Comparison of ENCODE assay signal across 8 mouse cellular contexts in genomic region chr2:181148318-181148955, GRCm38 (mm10). TPM values are rescaled to one million over a fixed set of nuclear protein-coding genes. Genes with fewer than 3 reads are reported as not detected.
DNase-seq lines count a peak whose midpoint lies in the region; ATAC-seq lines count a peak whose summit lies in the region.

No protein-coding gene starts in this region.

- 14% methylated on average over 31 of the region's 31 CpGs for WGBS in lung, embryonic 16.5 days
- 21% methylated on average over 31 of the region's 31 CpGs for WGBS in forebrain, embryonic 10.5 days
- 12% methylated on average over 31 of the region's 31 CpGs for WGBS in intestine, embryonic 16.5 days
- 14% methylated on average over 31 of the region's 31 CpGs for WGBS in neural tube, embryonic 15.5 days

- no peak overlapping the region for H3K9ac ChIP-seq in lung, embryonic 16.5 days (ENCODE audit: low read length)
- no peak overlapping the region for H3K9ac ChIP-seq in intestine, embryonic 16.5 days (ENCODE audit: low read depth, low read length)
- peak overlapping the region; percentile 34; the same call in 1 of the 2 replicates for H3K9ac ChIP-seq in neural tube, embryonic 15.5 days (replicated peaks)

- H3K27me3 ChIP-seq in lung, embryonic 16.5 days (ENCODE audit: control insufficient read depth, insufficient read depth, low read depth, low read length) = peaks cover 29% of the 10 kb centered on the region
- H3K27me3 ChIP-seq in forebrain, embryonic 10.5 days (ENCODE audit: poor library complexity, severe bottlenecking) = peaks cover 81% of the 10 kb centered on the region
- peaks cover 31% of the 10 kb centered on the region for H3K27me3 ChIP-seq in intestine, embryonic 16.5 days (replicated peaks; ENCODE audit: control insufficient read depth, insufficient read depth, low read length)
- H3K27me3 ChIP-seq in neural tube, embryonic 15.5 days (replicated peaks) = peaks cover 23% of the 10 kb centered on the region; the same call in 1 of the 2 replicates

- peak overlapping the region; percentile 91 for H3K4me2 ChIP-seq in lung, embryonic 16.5 days (ENCODE audit: low read depth, low read length)
- H3K4me2 ChIP-seq in intestine, embryonic 16.5 days (ENCODE audit: low read depth, low read length) = peak overlapping the region; percentile 88
- peak overlapping the region; percentile 63 for H3K4me2 ChIP-seq in neural tube, embryonic 15.5 days

- no peak for DNase-seq in lung, postnatal 14 days
- DNase-seq in forebrain, embryonic 10.5 days (ENCODE audit: extremely low spot score, low spot score) = no peak
- no peak for DNase-seq in ovary, postnatal 10 days (ENCODE audit: low spot score)
- no peak for DNase-seq in layer of hippocampus, adult 18-20 months (ENCODE audit: low spot score in 2 of 2)

- H3K27ac ChIP-seq in lung, embryonic 16.5 days (ENCODE audit: low read length) = no peak overlapping the region
- H3K27ac ChIP-seq in forebrain, embryonic 10.5 days = peak overlapping the region; percentile 74; the same call in 1 of the 2 replicates
- no peak overlapping the region for H3K27ac ChIP-seq in intestine, embryonic 16.5 days (ENCODE audit: low read length)
- H3K27ac ChIP-seq in neural tube, embryonic 15.5 days (replicated peaks) = 0 out of 2 replicates have a peak overlapping the region, but pooled peaks have one; percentile 51

- no peaks in the 10 kb centered on the region for H3K36me3 ChIP-seq in lung, embryonic 16.5 days (ENCODE audit: control insufficient read depth, insufficient read depth, low read length)
- no peaks in the 10 kb centered on the region for H3K36me3 ChIP-seq in forebrain, embryonic 10.5 days (replicated peaks)
- H3K36me3 ChIP-seq in intestine, embryonic 16.5 days (ENCODE audit: control insufficient read depth, insufficient read depth, low read length) = no peaks in the 10 kb centered on the region
- peaks cover 40% of the 10 kb centered on the region for H3K36me3 ChIP-seq in neural tube, embryonic 15.5 days

- H3K4me3 ChIP-seq in lung, embryonic 16.5 days (ENCODE audit: low read length) = peak overlapping the region; percentile 52
- H3K4me3 ChIP-seq in forebrain, embryonic 10.5 days = peak overlapping the region; percentile 63
- peak overlapping the region; percentile 49 for H3K4me3 ChIP-seq in intestine, embryonic 16.5 days (ENCODE audit: low read length)
- H3K4me3 ChIP-seq in neural tube, embryonic 15.5 days (replicated peaks) = peak overlapping the region; percentile 35

- peaks cover 10% of the 10 kb centered on the region; the same call in 1 of the 2 replicates for H3K4me1 ChIP-seq in lung, embryonic 16.5 days (replicated peaks; ENCODE audit: control insufficient read depth, insufficient read depth, low read length)
- peaks cover 15% of the 10 kb centered on the region for H3K4me1 ChIP-seq in forebrain, embryonic 10.5 days
- peaks cover 3% of the 10 kb centered on the region for H3K4me1 ChIP-seq in intestine, embryonic 16.5 days (ENCODE audit: control insufficient read depth, insufficient read depth, low read length)
- H3K4me1 ChIP-seq in neural tube, embryonic 15.5 days = peaks cover 12% of the 10 kb centered on the region

- H3K9me3 ChIP-seq in lung, embryonic 16.5 days (ENCODE audit: control insufficient read depth, low read length) = no peaks in the 10 kb centered on the region
- no peaks in the 10 kb centered on the region for H3K9me3 ChIP-seq in forebrain, embryonic 10.5 days
- H3K9me3 ChIP-seq in intestine, embryonic 16.5 days (ENCODE audit: control insufficient read depth, low read length) = no peaks in the 10 kb centered on the region
- no peaks in the 10 kb centered on the region for H3K9me3 ChIP-seq in neural tube, embryonic 15.5 days (replicated peaks)

- ATAC-seq in lung, embryonic 16.5 days (ENCODE audit: low read depth) = no peak
- no peak for ATAC-seq in intestine, embryonic 16.5 days
- ATAC-seq in neural tube, embryonic 15.5 days (ENCODE audit: low FRiP score) = no peak
- no peak for ATAC-seq in erythroblast, adult 5-6 weeks (replicated peaks; ENCODE audit: low FRiP score, poor library complexity, severe bottlenecking)

RNA-seq across cellular contexts. Expression of gene Eef1a2, which starts 8.4 kb away (rescaled TPM):
- polyA plus RNA-seq in lung, embryonic 16.5 days (2015; fragmentation: Nextera tagmentation; extraction: Ambion mirVana) = 0.16 and 0.20 TPM in 2 replicates
- 0.07 and 0.15 TPM in 2 replicates for polyA plus RNA-seq in forebrain, embryonic 10.5 days (2016; fragmentation: Nextera tagmentation; extraction: Ambion mirVana)
- 0.06 TPM in 2 replicates for polyA plus RNA-seq in intestine, embryonic 16.5 days (2015; fragmentation: Nextera tagmentation; extraction: Ambion mirVana)
- 15.4 and 16.8 TPM in 2 replicates for polyA plus RNA-seq in neural tube, embryonic 15.5 days (2015; fragmentation: Nextera tagmentation; extraction: Ambion mirVana)
- not detected in 2 replicates for total RNA-seq in erythroblast, adult 5-6 weeks (2015; ENCODE audit: low replicate concordance)
- not detected in 2 replicates for total RNA-seq in erythroblast, adult 5-6 weeks (2017; ENCODE audit: low replicate concordance)
- total RNA-seq in layer of hippocampus, adult 18-20 months (2021) = 1,000 to 10,000 TPM; 1,191 to 1,260 TPM

RNA-seq across cellular contexts. Expression of gene Kcnq2, which starts 13.3 kb away (rescaled TPM):
- polyA plus RNA-seq in lung, embryonic 16.5 days (2015; fragmentation: Nextera tagmentation; extraction: Ambion mirVana) = 0.10 and 0.29 TPM in 2 replicates
- polyA plus RNA-seq in forebrain, embryonic 10.5 days (2016; fragmentation: Nextera tagmentation; extraction: Ambion mirVana) = 2.9 and 3.8 TPM in 2 replicates
- 0.75 and 1.0 TPM in 2 replicates for polyA plus RNA-seq in intestine, embryonic 16.5 days (2015; fragmentation: Nextera tagmentation; extraction: Ambion mirVana)
- polyA plus RNA-seq in neural tube, embryonic 15.5 days (2015; fragmentation: Nextera tagmentation; extraction: Ambion mirVana) = 36.9 and 45.8 TPM in 2 replicates
- total RNA-seq in erythroblast, adult 5-6 weeks (2015; ENCODE audit: low replicate concordance) = not detected in 2 replicates
- total RNA-seq in erythroblast, adult 5-6 weeks (2017; ENCODE audit: low replicate concordance) = not detected in 2 replicates
- 100 to 1,000 TPM; 324 to 327 TPM for total RNA-seq in layer of hippocampus, adult 18-20 months (2021)

RNA-seq across cellular contexts. Expression of gene Ppdpf, which starts 38.6 kb away (rescaled TPM):
- polyA plus RNA-seq in lung, embryonic 16.5 days (2015; fragmentation: Nextera tagmentation; extraction: Ambion mirVana) = 292 and 303 TPM in 2 replicates
- polyA plus RNA-seq in forebrain, embryonic 10.5 days (2016; fragmentation: Nextera tagmentation; extraction: Ambion mirVana) = 387 and 397 TPM in 2 replicates
- polyA plus RNA-seq in intestine, embryonic 16.5 days (2015; fragmentation: Nextera tagmentation; extraction: Ambion mirVana) = 275 and 287 TPM in 2 replicates
- polyA plus RNA-seq in neural tube, embryonic 15.5 days (2015; fragmentation: Nextera tagmentation; extraction: Ambion mirVana) = 361 and 401 TPM in 2 replicates
- total RNA-seq in erythroblast, adult 5-6 weeks (2015; ENCODE audit: low replicate concordance) = 45.6 and 74.6 TPM in 2 replicates
- 3.9 and 6.9 TPM in 2 replicates for total RNA-seq in erythroblast, adult 5-6 weeks (2017; ENCODE audit: low replicate concordance)
- 10 to 100 TPM; 84.9 to 85.1 TPM for total RNA-seq in layer of hippocampus, adult 18-20 months (2021)

RNA-seq across cellular contexts. Expression of gene Ptk6, which starts 54.2 kb away (rescaled TPM):
- 0.04 and 0.05 TPM in 2 replicates for polyA plus RNA-seq in lung, embryonic 16.5 days (2015; fragmentation: Nextera tagmentation; extraction: Ambion mirVana)
- not detected in 2 replicates for polyA plus RNA-seq in forebrain, embryonic 10.5 days (2016; fragmentation: Nextera tagmentation; extraction: Ambion mirVana)
- 0.45 and 0.70 TPM in 2 replicates for polyA plus RNA-seq in intestine, embryonic 16.5 days (2015; fragmentation: Nextera tagmentation; extraction: Ambion mirVana)
- 0.05 TPM in 1 of 2 replicates, not detected in the other for polyA plus RNA-seq in neural tube, embryonic 15.5 days (2015; fragmentation: Nextera tagmentation; extraction: Ambion mirVana)
- total RNA-seq in erythroblast, adult 5-6 weeks (2015; ENCODE audit: low replicate concordance) = 0.21 TPM in 1 of 2 replicates, not detected in the other
- total RNA-seq in erythroblast, adult 5-6 weeks (2017; ENCODE audit: low replicate concordance) = 0.14 TPM in 1 of 2 replicates, not detected in the other
- not detected for total RNA-seq in layer of hippocampus, adult 18-20 months (2021)

Comparison
In these comparisons a context has a peak if more than half of its experiments do, and no peak if none do; other contexts are left out.
1. H3K27ac ChIP-seq: peak in forebrain, embryonic 10.5 days (single experiment) and neural tube, embryonic 15.5 days (single experiment); none in lung, embryonic 16.5 days (single experiment) and intestine, embryonic 16.5 days (single experiment).
2. RNA of gene Eef1a2, which starts 8.4 kb away (polyA plus RNA-seq): 15.4 to 16.8 TPM in neural tube, embryonic 15.5 days; 0.16 to 0.20 TPM in lung, embryonic 16.5 days, 0.07 to 0.15 TPM in forebrain, embryonic 10.5 days and 0.06 TPM in intestine, embryonic 16.5 days; every median in the first group is over 10 times any median in the second.
3. Peak in every context shown above with its lines, with median percentiles within 50 percentile points of each other: H3K4me2 ChIP-seq and H3K4me3 ChIP-seq.